Mouse (Mus musculus) olfactory bulb, adult 2 months (tissue): ENCODE results near the gene Nptx2.

ENCODE experiments used
- CTCF ChIP-seq: fragments of 200-500 bp; IDR thresholded peaks from 2 replicates; pipeline ENCODE4 v1.5.1; 2012; ENCODE audit warnings: low read depth, mild to moderate bottlenecking, low read length, moderate library complexity; ENCODE audit not compliant: insufficient read depth
- POLR2A ChIP-seq: fragments of 200-500 bp; IDR thresholded peaks from 2 replicates; pipeline ENCODE4 v1.6.1; 2012; ENCODE audit warnings: mild to moderate bottlenecking, low read depth, low read length, moderate library complexity; ENCODE audit not compliant: insufficient read depth

DNA sequence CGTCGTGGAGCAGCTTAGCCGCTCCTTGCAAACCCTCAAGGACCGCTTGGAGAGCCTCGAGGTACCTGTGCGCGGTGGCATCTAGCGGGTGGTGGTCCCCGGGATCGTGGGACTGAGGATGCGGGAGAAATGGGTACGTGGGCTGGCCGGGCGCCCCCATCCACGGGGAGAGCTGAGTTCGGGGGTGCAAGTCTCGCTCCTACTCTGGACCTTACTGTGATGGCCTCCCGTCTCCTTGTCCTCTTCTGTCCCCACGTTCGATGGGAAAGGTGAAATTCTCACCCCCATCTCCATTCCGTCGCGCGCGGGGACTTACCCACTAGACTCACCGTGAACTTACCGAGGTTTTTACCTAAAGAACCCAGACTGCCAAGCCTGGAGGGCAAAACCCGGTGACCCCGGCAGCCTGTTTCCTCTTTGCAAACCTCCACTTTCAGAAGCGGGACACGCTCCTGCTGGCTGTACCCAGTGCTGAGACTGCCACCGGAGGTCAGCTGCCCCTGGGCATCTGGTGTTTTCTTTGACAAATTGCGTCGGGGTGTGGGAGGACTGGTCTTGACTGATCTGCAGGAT is 807 bp downstream of the Nptx2 start:
- TF ChIP-seq CTCF (no peak), POLR2A (no peak)
